ENCODE assay signal across 18 mouse cellular contexts in the genomic region with DNA sequence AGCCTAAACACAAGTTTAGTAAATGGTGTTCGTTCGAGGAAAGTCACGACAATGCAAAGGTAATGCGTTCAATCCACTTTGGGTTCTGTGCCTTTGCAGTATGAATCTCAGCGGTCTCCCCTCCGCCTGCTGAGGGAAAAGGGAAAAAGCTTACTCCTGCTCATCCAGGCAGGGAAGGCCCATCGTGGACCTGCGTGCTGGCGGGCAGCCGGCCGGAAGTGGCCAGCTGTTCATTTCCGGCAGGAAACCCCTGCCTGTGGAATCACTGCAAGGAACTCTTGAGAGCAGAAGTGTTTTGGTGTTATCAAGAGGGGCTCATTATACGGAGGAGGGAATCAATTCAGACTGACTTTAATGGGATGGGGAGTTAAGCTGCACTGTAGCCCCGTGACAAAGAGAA.
DNase-seq lines count a peak whose midpoint lies in the region; ATAC-seq and TF ChIP-seq lines count a peak whose summit lies in the region.
"Had no signal": no experiment of that assay in that cellular context is flagged by ENCODE, and none has a peak within 500 bp of the region (broad histone marks: within the 10 kb centered on the region; RNA-seq: fewer than 3 reads in every experiment).

No protein-coding gene starts in this region.

- TF ChIP-seq EP300 in heart, adult 2 months (IDR thresholded peaks at IDR 0.05; ENCODE audit: insufficient read depth, low read depth, low read length), result no peak

- H3K79me2 ChIP-seq in heart, adult 2 months (replicated peaks; ENCODE audit: control insufficient read depth, insufficient read depth, low read length), result no peaks in the 10 kb centered on the region

- TF ChIP-seq POLR2A in heart, adult 2 months (IDR thresholded peaks at IDR 0.05; ENCODE audit: insufficient read depth, low read depth, low read length), result no peak
- TF ChIP-seq POLR2A in kidney, adult 2 months (IDR thresholded peaks at IDR 0.05; ENCODE audit: low read depth, low read length), result no peak
- no peak for TF ChIP-seq POLR2A in brain, embryonic 14.5 days (IDR thresholded peaks at IDR 0.05; ENCODE audit: borderline replicate concordance, extremely low read depth, insufficient read depth, insufficient read length, poor library complexity, severe bottlenecking)

- 0 out of 2 replicates have a peak overlapping the region, but pooled peaks have one; percentile 53 for H3K27ac ChIP-seq in heart, embryonic 10.5 days
- H3K27ac ChIP-seq in heart, adult 2 months, result no peak overlapping the region
- no peak overlapping the region for H3K27ac ChIP-seq in kidney, adult 2 months (ENCODE audit: insufficient read depth, low read depth, low read length)
- H3K27ac ChIP-seq in forebrain, embryonic 16.5 days (ENCODE audit: low read length), result no peak overlapping the region
- H3K27ac ChIP-seq: embryonic facial prominence, embryonic 15.5 days; hindbrain, embryonic 12.5 days; intestine, embryonic 15.5 days; lung, embryonic 15.5 days had no signal

- WGBS in heart, embryonic 10.5 days, result 51% methylated on average over 14 of the region's 14 CpGs
- WGBS in heart, adult 2 months, result 45% methylated on average over 14 of the region's 14 CpGs
- 56% methylated on average over 14 of the region's 14 CpGs for WGBS in kidney, adult 2 months
- 45% methylated on average over 14 of the region's 14 CpGs for WGBS in forebrain, embryonic 16.5 days

- intact Hi-C loops in heart, adult 2 months (cut with DNase I), result no loop called here

- no peaks in the 10 kb centered on the region for H3K36me3 ChIP-seq in heart, embryonic 10.5 days
- no peaks in the 10 kb centered on the region for H3K36me3 ChIP-seq in heart, adult 2 months (ENCODE audit: control insufficient read depth, insufficient read depth, low read length)
- H3K36me3 ChIP-seq in kidney, adult 2 months (ENCODE audit: control insufficient read depth, insufficient read depth, low read length), result no peaks in the 10 kb centered on the region
- H3K36me3 ChIP-seq in forebrain, embryonic 16.5 days (ENCODE audit: control insufficient read depth, insufficient read depth), result no peaks in the 10 kb centered on the region
- H3K36me3 ChIP-seq: embryonic facial prominence, embryonic 15.5 days; hindbrain, embryonic 12.5 days; intestine, embryonic 15.5 days; lung, embryonic 15.5 days had no signal

- no peak for ATAC-seq in forebrain, embryonic 16.5 days
- ATAC-seq: activated CD4-positive, CD25-positive, alpha-beta regulatory T cell, adult 4 months; intestine, embryonic 15.5 days had no signal

- no peaks in the 10 kb centered on the region for H3K9me3 ChIP-seq in heart, embryonic 10.5 days
- no peaks in the 10 kb centered on the region for H3K9me3 ChIP-seq in forebrain, embryonic 16.5 days (ENCODE audit: control insufficient read depth, low read length)
- H3K9me3 ChIP-seq: embryonic facial prominence, embryonic 15.5 days; hindbrain, embryonic 12.5 days; intestine, embryonic 15.5 days; lung, embryonic 15.5 days had no signal

- DNase-seq in heart, embryonic 10.5 days (ENCODE audit: low spot score), result peak; percentile 72
- DNase-seq in heart, adult 2 months, result no peak
- peak; percentile 32 for DNase-seq in kidney, postnatal 10 days
- no peak for DNase-seq in kidney, adult 2 months
- DNase-seq in brain, embryonic 14.5 days (ENCODE audit: low read depth), result peak; percentile 33
- DNase-seq in forelimb bud, embryonic 11.5 days (ENCODE audit: low read depth, low spot score), result peak; percentile 9
- no peak for DNase-seq in gastrocnemius, adult 18-20 months (ENCODE audit: low spot score)
- DNase-seq: adrenal gland, postnatal 36 days; cerebellum, adult 9-11 months; right cerebral cortex, postnatal 4 days had no signal

- no peak overlapping the region for H3K4me3 ChIP-seq in heart, embryonic 10.5 days
- no peak overlapping the region for H3K4me3 ChIP-seq in heart, adult 2 months
- H3K4me3 ChIP-seq in kidney, adult 2 months (ENCODE audit: insufficient read depth, low read depth, low read length), result no peak overlapping the region
- no peak overlapping the region for H3K4me3 ChIP-seq in forebrain, embryonic 16.5 days (replicated peaks; ENCODE audit: low read length)
- H3K4me3 ChIP-seq: embryonic facial prominence, embryonic 15.5 days; hindbrain, embryonic 12.5 days; intestine, embryonic 15.5 days; lung, embryonic 15.5 days had no signal

- H3K9ac ChIP-seq in heart, adult 2 months (ENCODE audit: low read depth, low read length), result no peak overlapping the region
- no peak overlapping the region for H3K9ac ChIP-seq in forebrain, embryonic 16.5 days (replicated peaks; ENCODE audit: low read depth, low read length)
- H3K9ac ChIP-seq: embryonic facial prominence, embryonic 15.5 days; hindbrain, embryonic 12.5 days; intestine, embryonic 15.5 days; lung, embryonic 15.5 days had no signal

- H3K4me2 ChIP-seq in forebrain, embryonic 16.5 days (ENCODE audit: low read length), result no peak overlapping the region
- H3K4me2 ChIP-seq: embryonic facial prominence, embryonic 15.5 days; hindbrain, embryonic 12.5 days; intestine, embryonic 15.5 days; lung, embryonic 15.5 days had no signal

- H3K27me3 ChIP-seq in heart, embryonic 10.5 days (ENCODE audit: insufficient read depth, poor library complexity, severe bottlenecking), result no peaks in the 10 kb centered on the region
- H3K27me3 ChIP-seq in heart, adult 2 months (ENCODE audit: control insufficient read depth, insufficient read depth, low read length), result no peaks in the 10 kb centered on the region
- no peaks in the 10 kb centered on the region for H3K27me3 ChIP-seq in kidney, adult 2 months (replicated peaks; ENCODE audit: control insufficient read depth, insufficient read depth, low read length)
- H3K27me3 ChIP-seq in forebrain, embryonic 16.5 days (replicated peaks; ENCODE audit: control insufficient read depth, insufficient read depth, low read length), result no peaks in the 10 kb centered on the region
- H3K27me3 ChIP-seq: CH12.LX; embryonic facial prominence, embryonic 15.5 days; hindbrain, embryonic 12.5 days; intestine, embryonic 15.5 days; lung, embryonic 15.5 days; megakaryocyte, embryonic 14.5 days had no signal

- TF ChIP-seq CTCF in heart, adult 2 months (IDR thresholded peaks at IDR 0.05), result no peak
- no peak for TF ChIP-seq CTCF in kidney, adult 2 months (conservative IDR thresholded peaks at IDR 0.05; ENCODE audit: insufficient read depth, insufficient read length, low read depth, low read length)
- TF ChIP-seq CTCF in brain, embryonic 14.5 days (IDR thresholded peaks at IDR 0.05; ENCODE audit: borderline replicate concordance, extremely low read depth, insufficient read depth, insufficient read length), result no peak

- H3K4me1 ChIP-seq in heart, embryonic 10.5 days, result peaks cover 27% of the 10 kb centered on the region
- no peaks in the 10 kb centered on the region; the same call in 1 of the 2 replicates for H3K4me1 ChIP-seq in heart, adult 2 months (ENCODE audit: control insufficient read depth, insufficient read depth, low read length)
- 0 out of 2 replicates have a peak, but pooled peaks cover 2% of the 10 kb centered on the region for H3K4me1 ChIP-seq in kidney, adult 2 months (ENCODE audit: control insufficient read depth, insufficient read depth, low read length)
- peaks cover 4% of the 10 kb centered on the region; the same call in 1 of the 2 replicates for H3K4me1 ChIP-seq in forebrain, embryonic 16.5 days (replicated peaks; ENCODE audit: control insufficient read depth, insufficient read depth, low read length)
- H3K4me1 ChIP-seq: embryonic facial prominence, embryonic 15.5 days; intestine, embryonic 15.5 days; lung, embryonic 15.5 days; megakaryocyte, embryonic 14.5 days had no signal

Comparison
In these comparisons a context has a peak if more than half of its experiments do, and no peak if none do; other contexts are left out.
1. DNase-seq: peak in heart, embryonic 10.5 days (single experiment), kidney, postnatal 10 days (single experiment), brain, embryonic 14.5 days (single experiment) and forelimb bud, embryonic 11.5 days (single experiment); none in heart, adult 2 months (0 of 2), kidney, adult 2 months (single experiment) and gastrocnemius, adult 18-20 months (single experiment).